Mouse (Mus musculus): ENCODE results near the gene Gm21885. TPM values are rescaled to one million over a fixed set of nuclear protein-coding genes. Genes with fewer than 3 reads are reported as not detected.

Gm21885 gene
- polyA plus RNA-seq (2012; rRNA removed) = not detected in 2 replicates

DNA sequence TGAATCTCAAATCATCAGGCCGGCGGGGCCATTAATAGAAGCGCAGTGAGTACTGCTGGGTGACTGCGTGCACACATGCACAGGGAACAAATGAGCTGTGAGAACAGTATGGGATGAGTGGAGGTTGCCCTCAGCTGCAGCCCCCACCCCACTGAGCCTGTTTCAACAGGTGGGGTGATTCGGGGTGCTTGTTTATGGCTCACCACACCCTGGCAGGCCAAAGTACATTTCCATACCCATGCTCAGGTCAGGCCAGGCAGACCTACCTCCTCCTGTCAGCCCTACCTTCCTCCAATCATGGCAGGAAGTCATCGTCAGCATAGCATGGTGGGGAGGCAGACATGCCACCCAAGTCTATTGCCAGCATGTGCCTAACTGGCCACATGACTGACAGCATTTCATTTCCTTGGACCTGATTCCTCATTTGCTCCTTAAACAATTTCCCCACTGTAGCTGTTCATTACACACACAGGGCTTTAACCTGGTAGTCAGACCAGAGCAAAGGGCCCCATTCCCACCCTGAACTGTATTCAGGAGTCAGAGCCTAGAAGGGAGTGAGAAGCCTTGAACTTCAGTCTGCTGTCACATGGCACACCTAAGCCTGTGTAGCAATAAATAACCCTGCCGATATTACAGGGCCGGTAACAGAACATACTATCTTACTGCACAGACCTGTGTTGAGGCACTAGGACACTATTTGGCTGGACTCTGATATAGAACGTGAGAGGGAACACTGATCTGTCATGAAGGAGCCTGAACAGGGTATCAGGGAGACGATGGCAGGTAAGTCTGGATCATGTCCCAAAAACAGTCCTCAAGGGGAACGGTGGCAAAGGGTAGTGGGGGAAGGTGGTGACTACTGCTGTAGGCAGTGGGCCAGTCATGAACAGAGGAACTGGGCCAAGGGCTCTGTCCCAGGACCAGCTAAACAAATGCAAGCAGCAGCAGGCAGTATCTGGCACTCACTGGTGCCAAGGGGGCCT is at the start of gene Gm21885:
Gene Gm21885, plus strand, starts transcription at position 675 of the 983 bp plus-strand sequence.

GRCm38 (mm10) chr11:94245955-94246788 is 35.5 kb upstream of the Gm21885 start, which contains the start of gene Wfikkn2:
TSS of gene Wfikkn2 (minus strand) at chr11:94246005.

GRCm38 (mm10) chr11:94321931-94322400 is 40.3 kb downstream of the Gm21885 start, which contains the start of gene Luc7l3:
TSS of gene Luc7l3 (minus strand) at chr11:94321988.

GRCm38 (mm10) chr11:94327693-94328643 is 46.3 kb downstream of the Gm21885 start, which contains the start of gene Ankrd40:
TSS of gene Ankrd40 (plus strand) at chr11:94328001.

Other genes starting within 250 kb of the Gm21885 start
- gene Tob1, start 70.4 kb upstream of the Gm21885 start, polyA plus RNA-seq (2012; rRNA removed) = 73.8 and 86.5 TPM in 2 replicates
- 4.3 and 5.1 TPM in 2 replicates for gene Wfikkn2, start 35.9 kb upstream of the Gm21885 start, polyA plus RNA-seq (2012; rRNA removed)
- 3.8 and 5.8 TPM in 2 replicates for gene Luc7l3, start 40.1 kb downstream of the Gm21885 start, polyA plus RNA-seq (2012; rRNA removed)
- gene Ankrd40, start 46.1 kb downstream of the Gm21885 start, polyA plus RNA-seq (2012; rRNA removed) = 119 and 133 TPM in 2 replicates
- 21.6 and 23.3 TPM in 2 replicates for gene Abcc3, start 111.1 kb downstream of the Gm21885 start, polyA plus RNA-seq (2012; rRNA removed)
- 30.4 and 39.4 TPM in 2 replicates for gene Cacna1g, start 192.3 kb downstream of the Gm21885 start, polyA plus RNA-seq (2012; rRNA removed)
- gene Spata20, start 204.3 kb downstream of the Gm21885 start, polyA plus RNA-seq (2012; rRNA removed) = 0.06 and 1.0 TPM in 2 replicates
- 18.8 and 20.7 TPM in 2 replicates for gene Epn3, start 218.1 kb downstream of the Gm21885 start, polyA plus RNA-seq (2012; rRNA removed)
- gene Mycbpap, start 239.9 kb downstream of the Gm21885 start, polyA plus RNA-seq (2012; rRNA removed) = 6.4 and 7.8 TPM in 2 replicates